Mouse (Mus musculus) CD4-positive helper T cell, adult 2 months (primary cell): Measurements from ENCODE around the gene Lce1c.
"Not testable (repeated sequence)": the region's sequence is repeated elsewhere in the genome, so short reads cannot be mapped to it uniquely, and the experiment has no call there.

ENCODE experiments used
- DNase-seq: peaks from one replicate; pipeline ENCODE4 v3.0.0-alpha.2; 2012; ENCODE audit warnings: low read depth, missing footprints, low spot score

The Lce1c gene

GRCm38 (mm10) chr3:92678947-92679346, at the start of gene Lce1c:
TSS of gene Lce1c (plus strand) at chr3:92679247.
- no peak for DNase-seq

GRCm38 (mm10) chr3:92637745-92638652, 41.0 kb upstream of the Lce1c start:
- DNase-seq = no peak

- no peak for DNase-seq
These were observed 40.4 kb upstream of the Lce1c start for GRCm38 (mm10) chr3:92638653-92638991.

- DNase-seq = no peak
These were observed 39.2 kb upstream of the Lce1c start for GRCm38 (mm10) chr3:92639854-92640253.

GRCm38 (mm10) chr3:92648207-92648606, 30.8 kb upstream of the Lce1c start, which contains the start of gene Lce1a1:
TSS of gene Lce1a1 (minus strand) at chr3:92648307.
- no peak for DNase-seq

- no peak for DNase-seq
These were observed 22.2 kb upstream of the Lce1c start, which contains the start of gene Lce1b for GRCm38 (mm10) chr3:92656826-92657225. TSS of gene Lce1b (minus strand) at chr3:92656926.

- no peak for DNase-seq
These were observed 8.8 kb upstream of the Lce1c start, which contains the start of gene Lce1a2 for GRCm38 (mm10) chr3:92670215-92670614. TSS of gene Lce1a2 (minus strand) at chr3:92670315.

- DNase-seq = no peak
These were observed 8.1 kb downstream of the Lce1c start, which contains the start of gene Lce1d for GRCm38 (mm10) chr3:92687110-92687509. TSS of gene Lce1d (minus strand) at chr3:92687210.

GRCm38 (mm10) chr3:92689154-92689553, 10.1 kb downstream of the Lce1c start:
- not testable (repeated sequence) for DNase-seq

GRCm38 (mm10) chr3:92691688-92692087, 12.6 kb downstream of the Lce1c start:
- DNase-seq = no peak

- DNase-seq = no peak
These were observed 15.6 kb downstream of the Lce1c start for GRCm38 (mm10) chr3:92694613-92695012.

GRCm38 (mm10) chr3:92708974-92709373, 29.9 kb downstream of the Lce1c start, which contains the start of gene Lce1e:
TSS of gene Lce1e (minus strand) at chr3:92709074.
- no peak for DNase-seq

GRCm38 (mm10) chr3:92715122-92715521, 36.1 kb downstream of the Lce1c start:
- DNase-seq = no peak

- no peak for DNase-seq
These were observed 41.2 kb downstream of the Lce1c start, which contains the start of gene Lce1f for GRCm38 (mm10) chr3:92720250-92720649. TSS of gene Lce1f (minus strand) at chr3:92720350.

- DNase-seq = no peak
These were observed 43.6 kb downstream of the Lce1c start for GRCm38 (mm10) chr3:92722631-92723030.
